Mouse (Mus musculus) embryo, embryonic 11.5 days (tissue): ENCODE data around the gene Atg10.

Experiments
- DNase-seq: peaks from one replicate; pipeline ENCODE4 v3.0.0-alpha.2; 2012; ENCODE audit warnings: low read depth, low spot score

Gene Atg10

DNA sequence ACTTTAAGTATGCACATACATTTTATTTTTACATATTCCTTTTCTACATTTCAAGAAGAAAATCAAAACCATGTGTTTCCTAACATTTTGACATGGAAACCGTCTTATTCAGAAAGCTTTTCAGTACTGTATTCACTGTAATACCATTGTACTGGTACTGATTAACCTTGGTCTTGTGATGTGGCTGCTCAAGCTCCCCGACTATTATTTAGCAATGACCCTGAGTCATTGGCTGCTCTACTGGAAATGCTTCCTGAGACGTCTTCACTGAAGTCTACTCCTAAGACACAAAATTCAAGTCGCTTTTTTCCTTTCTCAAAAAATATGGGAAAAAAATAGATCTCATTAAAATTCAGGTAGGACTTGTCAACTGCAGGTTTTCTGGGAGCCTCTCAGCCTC, 105.6 kb downstream of the Atg10 start:
- no peak for DNase-seq

DNA sequence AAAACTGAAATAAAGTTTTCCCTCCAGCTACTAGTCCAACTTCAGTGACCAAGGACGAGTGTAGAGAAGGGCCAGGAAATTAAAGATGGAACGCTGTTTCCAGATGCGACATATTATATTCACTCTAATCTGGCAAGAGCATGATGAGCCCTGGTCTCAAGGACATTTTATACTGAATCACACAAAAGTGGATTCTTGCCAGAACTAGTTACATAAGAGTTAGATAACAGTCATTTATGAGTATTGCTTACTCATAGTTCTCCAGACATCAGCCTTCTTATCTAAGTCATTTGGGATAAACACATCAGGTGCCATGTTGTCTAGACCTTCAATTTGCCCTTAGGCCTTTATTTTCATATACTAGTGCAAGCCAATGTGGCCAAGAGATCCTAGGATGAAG, 108.9 kb downstream of the Atg10 start:
- no peak for DNase-seq

DNA sequence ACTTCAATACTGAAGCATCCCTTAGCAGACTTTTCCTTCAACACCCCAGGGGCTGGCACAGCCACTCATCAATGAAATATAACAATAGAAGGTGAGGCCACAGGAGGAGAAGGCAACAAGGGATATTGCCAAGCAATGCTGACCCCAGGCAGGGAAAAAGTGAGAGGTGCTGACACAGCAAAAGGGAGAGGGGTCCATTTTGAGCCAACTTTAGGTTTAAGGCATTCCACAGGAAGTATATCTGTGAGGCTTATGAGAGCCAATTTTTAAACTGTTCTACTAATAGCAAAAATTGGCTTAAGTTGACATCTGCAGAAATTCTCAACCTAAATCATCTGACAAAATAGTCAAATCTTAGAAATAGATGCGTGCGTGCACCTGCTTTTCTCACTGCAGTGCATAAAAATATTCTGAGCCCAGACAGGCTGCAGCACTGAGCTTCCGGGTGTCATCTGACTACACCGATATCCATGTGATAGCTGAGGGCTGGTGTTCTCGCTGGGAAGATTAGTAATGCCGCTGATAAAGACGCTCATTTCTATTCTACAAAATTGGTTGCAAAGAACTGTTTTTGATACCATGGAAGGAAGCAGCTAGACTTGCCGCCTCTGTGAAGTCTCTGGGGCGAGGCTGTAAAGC, 116.3 kb downstream of the Atg10 start:
- DNase-seq, result no peak

DNA sequence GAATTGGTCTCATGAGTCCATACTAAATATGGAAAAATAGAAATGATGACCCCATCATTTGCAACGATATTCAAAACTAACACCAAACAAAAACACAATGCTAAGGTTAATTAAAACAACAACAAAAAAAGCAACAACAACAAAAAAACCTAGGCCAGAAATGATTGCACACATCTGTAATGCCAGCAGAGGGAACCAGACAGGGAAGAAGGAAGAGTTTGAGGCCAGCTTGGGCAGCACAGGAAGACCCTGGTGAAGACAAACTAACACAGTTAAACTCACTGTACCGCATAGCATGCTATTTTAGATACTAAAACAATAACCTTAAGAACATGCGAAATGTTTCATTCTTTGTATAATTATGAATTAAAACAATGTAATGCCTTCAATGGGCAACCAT, 121.5 kb downstream of the Atg10 start:
- no peak for DNase-seq

DNA sequence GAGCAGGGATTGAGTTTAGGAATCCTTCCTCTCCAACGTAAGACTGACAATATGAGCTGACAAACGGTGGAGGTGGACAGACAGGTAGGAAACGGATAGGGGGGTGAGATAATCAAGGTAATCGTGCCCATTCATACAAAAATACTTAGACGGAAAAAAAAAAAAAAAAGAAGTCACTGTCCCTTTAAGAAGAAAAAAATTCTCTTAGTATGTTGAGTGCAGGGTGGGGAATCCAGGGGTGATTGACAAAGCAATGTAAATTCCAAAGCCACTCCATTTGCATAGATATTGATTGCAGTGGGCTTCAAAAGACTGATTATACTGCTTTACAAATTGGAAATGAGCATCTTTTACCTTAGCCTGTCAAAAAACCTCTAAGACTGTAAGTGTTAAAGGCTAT, 123.4 kb downstream of the Atg10 start:
- no peak for DNase-seq

DNA sequence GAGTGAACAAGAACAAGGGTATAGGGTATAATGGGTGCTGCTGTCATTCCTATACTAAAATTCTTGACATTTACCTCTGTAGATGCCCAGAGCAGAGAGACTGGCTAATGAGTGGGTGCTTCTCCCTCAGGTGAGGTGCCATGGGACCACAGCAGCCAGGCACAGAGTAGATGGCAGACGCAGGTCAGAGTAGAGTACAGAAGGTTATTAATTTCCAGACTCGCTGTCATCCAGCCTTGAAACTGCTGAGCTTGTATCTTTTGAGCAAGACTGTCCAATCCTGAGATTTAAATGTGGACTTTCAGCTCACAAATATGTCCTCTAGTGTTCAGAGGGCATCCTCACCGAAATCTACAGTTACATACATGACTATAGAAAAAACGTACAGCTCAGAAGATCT, 128.9 kb downstream of the Atg10 start:
- no peak for DNase-seq

DNA sequence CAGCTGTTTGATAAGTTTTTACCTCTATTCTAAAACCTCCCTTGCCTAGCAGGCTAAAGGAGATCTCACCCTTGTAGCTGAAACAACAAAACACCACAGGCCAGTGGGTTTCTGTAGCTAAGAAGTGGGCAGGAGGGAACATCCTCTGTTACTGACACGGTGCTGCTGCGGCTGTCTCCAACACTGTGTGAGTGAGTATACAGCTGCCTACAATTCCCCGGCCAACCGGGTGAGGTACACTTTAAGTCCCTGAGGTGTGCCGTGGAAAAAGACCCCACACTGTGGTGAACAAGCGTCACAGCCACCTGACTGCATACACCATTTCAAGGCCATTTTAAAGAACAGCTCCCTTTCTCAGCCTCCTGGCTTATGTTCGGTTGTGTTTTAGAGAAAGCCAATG, 129.6 kb downstream of the Atg10 start:
- no peak for DNase-seq

DNA sequence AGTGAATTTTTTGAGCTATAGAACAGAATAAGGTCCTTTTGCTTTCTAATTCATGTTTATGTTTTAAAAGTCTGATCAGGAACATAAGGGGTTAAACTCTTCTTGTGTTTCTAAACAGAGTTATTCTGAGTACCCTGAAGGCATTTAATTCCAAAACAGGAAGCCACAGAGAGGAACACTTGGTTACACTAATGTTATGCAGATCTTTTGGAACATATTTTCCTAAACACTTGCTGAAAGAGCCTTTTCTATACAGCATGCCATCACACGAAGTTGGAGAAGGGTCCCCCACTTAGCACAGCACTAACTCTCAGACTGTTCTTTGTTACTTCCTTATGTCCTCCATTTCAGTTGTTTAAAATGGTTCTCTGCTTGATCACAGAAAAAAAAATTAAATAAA, 130.2 kb downstream of the Atg10 start:
- no peak for DNase-seq

DNA sequence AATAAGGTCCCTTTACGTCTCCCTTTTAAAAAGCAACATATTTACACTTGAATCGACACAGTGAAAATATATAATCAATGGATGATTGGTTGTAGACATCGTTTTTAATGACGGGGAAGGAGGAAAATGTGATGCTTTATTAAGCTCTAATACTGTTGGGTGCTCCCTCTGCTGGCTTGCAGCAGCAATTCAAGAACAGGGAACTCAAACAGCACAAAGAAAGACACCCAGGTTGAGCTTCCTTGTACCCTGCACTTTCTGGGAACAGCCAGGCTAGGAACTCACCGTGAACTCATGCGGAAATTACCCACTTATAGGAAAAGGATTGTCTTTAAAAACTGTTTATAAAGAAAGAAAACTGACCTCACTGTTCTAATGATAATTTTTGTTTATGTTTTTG, 130.6 kb downstream of the Atg10 start:
- DNase-seq, result peak; percentile 27

DNA sequence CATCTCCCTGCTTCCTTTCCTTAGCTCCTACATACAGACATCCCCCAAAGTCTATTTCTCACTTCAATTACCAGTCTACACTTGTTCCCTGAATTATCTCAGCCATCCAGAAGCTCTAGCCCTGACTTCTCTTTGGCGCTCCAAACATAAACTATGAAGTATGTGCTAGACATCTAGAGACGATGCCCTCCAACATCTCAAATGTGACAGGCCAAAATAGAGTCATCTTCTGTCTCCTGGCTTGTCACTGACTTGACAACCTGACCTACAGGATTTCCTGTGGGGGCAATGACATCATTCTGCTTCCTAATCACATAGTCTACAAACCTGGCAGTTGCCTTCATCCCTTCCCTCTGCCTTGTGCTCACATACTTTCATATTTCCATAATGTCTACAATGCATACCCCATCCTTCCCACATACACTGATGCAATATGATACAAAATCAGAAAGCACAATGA, 132.0 kb downstream of the Atg10 start:
- DNase-seq, result no peak

DNA sequence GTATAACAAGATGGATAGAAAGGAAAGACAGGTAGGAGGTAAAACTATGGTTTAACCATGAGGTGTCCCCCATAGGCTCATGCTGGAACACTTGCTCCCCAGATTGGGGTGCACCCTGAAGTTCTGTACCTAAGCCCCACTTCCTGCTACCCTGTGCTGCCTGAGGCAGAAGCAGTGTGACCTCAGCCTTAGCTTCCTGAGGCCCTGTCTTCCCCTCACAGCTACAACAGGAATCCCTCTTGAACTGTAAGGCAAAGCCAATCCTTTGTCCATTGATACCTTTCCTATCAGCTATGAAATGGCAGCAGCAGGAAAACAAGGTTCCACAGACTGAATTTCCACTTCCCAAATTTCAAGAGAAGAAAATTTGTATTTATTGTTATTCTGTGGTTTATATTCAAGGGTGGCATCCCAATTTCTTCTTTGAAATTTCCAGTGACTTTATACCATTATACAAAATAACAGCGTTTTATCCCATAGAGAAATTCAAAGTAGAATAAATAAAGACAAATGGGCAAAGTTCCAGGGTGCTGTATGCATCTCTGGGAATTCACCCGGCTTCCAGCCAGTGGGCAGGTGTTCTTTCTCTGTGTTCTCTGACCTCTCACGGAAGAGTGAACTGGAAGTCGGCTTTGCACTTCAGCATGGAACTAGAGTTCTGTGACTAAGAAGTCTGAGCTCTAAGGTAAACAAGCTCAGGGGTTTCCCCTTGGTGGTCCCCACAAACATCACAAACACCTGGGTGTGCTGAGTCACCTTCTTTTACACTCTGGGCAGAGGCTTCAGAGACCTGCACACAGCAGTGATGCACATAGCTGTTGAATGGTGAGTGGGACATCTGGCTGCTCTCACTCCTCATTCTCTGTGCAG, 132.7 kb downstream of the Atg10 start:
- DNase-seq, result no peak

DNA sequence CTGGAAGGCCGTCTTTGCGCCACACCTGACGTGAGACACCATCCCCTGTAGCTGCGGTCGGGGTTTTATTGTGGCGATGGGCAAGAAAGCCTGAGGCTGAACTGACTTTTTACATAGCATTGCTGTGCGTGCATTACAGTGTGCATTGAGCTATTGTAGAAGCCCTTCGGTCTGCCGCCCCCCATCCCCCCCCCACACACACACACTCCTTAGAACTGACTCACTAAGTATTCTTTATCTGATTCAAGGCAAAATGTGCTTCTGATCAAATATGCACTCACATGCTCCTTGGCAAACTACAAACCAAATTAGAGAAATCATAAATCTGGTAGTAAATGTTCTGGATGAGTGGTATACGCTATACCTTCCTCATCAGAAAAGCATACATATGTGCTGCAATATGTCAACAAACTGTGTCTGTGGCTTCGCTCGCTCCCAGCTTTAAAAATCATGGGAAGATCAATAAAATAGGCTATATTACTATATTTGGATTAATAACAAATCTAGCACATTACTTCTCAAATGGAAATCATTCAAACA, 137.3 kb downstream of the Atg10 start:
- DNase-seq, result no peak

DNA sequence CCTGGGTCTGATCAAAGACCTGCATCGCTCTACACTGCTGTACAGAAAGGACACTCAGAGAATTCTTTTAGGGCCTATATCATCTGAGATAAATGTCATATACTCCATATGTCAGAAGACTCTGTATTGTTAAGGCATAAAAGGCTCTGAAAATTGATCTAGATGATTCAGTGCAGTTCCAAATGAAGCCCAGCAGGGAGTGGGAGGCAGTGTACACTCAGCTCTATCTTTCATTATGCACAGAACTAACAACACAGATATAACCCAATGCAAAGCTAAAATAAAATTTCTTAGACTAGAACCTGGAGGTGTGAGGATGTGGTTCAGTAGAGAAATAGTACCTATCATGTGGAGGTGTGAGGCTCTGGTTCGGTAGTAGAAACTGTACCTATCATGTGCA, 151.4 kb downstream of the Atg10 start:
- no peak for DNase-seq

DNA sequence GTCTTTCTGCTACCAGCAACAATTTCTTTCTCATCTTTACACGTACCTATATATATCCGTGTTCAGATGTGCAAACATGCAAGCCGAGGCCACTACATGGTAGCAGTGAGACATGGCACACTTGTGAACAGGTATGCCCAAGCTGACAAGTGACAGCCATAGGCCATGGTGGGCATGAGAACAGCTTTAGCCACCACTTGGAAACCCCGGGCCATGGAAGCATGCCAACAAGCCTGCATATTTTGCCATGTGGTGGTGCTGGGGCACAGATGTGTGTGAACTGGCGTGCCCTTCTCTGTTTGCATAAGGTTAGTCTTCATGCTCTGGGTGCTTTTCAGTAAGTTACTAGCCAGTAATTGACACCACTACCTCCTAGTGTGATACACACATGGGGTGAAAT, 162.9 kb downstream of the Atg10 start:
- no peak for DNase-seq

DNA sequence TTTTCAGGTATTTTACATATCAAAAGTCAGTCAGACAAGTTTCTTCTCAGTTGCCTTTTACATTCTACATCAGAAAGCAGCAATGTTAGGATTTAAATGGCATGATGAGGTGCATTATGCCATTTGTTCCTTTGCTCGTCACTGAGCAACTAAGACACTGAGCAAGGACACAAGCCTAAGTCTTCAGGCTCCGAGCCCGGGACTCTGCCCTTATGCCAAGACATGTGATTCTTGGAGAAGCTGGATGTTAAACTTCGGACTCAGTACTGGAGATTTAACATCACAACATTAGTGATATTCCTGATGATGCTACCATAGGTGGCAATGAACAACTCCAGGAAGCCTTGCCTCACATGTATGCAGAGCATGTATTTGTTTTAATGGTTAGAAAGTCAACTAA, 175.6 kb downstream of the Atg10 start:
- DNase-seq, result no peak

DNA sequence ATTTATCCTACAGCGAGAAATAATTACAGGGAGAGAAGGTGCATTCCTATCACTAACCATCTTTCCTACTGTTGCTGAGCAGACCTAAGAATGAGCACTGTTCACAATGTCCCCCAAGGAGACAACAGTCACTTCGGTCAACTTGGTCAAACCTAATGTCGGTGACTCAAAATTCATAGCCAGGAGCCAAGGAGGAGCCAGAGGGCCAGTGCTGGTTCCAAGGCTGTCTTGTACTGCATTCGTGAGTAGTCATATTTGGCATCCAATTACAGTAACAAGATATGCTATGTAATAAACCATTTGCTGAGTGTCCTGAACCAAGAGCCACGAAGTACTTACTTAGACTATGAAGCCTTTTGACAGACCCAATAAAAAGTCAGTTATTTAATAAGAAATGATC, 176.9 kb downstream of the Atg10 start:
- DNase-seq, result no peak

DNA sequence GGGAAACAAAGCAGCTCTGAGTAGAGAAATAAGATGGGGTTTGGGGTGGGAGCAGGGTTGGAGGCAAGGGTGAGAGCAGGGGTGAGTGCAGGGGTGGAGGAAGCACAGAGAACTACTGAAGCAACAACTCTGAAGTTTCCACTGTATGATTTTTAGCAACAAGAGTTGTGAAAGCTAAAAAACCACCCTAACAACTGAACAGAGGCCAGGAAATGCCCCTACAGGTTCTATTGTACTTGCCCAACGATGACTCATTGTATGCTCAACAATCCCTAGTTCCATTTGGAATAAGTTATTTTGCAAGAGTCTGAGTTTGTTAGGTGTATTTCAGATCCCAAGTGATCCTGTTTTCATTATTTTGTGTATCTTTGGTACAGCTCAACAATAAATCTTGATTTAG, 182.5 kb downstream of the Atg10 start:
- no peak for DNase-seq

DNA sequence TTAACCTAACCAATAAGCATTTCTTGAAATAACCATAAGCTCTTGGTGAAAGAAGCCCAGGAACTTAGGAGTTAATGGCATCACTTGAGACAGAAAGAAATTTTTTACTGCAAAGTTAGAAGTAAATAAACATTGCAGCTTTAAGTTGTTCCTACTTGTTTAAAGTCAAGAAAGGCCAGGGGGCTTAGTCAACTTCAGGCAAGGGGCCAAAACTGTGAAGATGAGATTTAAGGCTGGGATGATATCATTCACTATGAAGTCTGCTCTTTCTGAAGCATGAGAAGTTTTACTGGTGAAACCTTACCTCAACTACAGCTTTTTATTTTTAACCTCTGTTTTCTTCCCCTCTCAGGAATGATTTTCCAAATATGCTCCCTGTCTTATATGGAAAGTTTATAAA, 183.3 kb downstream of the Atg10 start:
- DNase-seq, result no peak

DNA sequence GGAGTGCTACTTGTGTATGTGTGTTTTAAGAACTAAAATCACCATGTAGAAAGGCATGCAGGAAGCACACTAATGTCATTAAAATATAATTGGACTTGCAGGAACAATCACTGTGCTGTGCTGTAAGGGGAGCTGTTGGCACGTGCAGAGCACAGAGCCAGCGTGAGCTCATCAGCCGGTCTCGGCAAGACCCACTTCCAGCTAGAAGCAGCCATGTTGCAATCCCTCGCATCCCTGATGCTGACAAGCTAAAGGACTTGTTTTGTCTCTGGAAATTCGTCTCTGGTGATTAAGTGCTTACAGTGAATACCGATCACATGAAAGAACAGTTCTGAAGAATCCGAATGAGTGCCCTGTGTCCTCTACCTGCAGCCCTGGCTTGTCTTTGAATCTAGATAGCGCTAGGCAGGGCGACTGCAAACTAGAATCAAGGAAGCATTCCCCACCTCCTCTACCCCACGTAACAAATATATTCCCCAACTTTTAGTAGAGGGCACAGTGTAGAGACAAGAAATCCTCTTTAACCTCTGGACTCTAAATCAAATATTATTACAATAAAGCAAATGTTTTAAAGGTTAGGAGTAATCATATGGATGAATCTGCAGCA, 184.5 kb downstream of the Atg10 start:
- no peak for DNase-seq

DNA sequence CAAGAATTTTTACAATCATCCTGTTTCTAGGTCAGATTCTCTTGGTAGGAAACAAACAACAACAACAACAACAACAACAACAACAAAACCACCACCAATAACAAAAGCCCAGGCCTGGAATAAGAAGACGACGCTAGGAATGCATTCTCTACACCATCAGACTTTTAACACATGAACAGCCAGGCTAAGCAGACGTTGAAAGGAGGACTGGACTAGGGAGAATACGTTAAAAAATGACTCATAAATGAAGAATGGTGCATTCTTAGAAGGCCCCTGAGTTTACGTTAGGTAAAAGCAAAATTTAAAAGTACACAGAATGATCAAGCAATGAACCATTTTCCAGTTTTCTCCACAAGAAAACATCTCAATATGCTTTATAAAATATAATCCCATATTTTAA, 185.1 kb downstream of the Atg10 start:
- no peak for DNase-seq

DNA sequence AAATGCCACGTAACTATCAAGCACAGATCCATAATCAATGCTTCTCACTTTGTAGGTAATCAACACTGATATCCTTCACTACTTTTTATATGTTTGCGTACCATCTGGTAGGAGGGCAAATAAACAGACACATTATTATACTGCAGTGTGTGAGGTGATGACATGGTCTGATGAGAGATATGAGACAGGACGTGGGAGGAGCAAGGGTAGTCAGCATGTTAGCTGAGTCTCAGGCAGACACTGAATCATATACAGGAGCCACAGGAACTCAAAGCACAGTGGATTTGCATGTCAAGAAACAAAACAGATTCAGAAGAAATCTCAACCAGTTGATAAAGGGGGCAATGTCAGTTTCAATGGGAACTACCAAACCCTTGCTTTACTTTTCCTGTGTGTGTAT, 185.7 kb downstream of the Atg10 start:
- no peak for DNase-seq

DNA sequence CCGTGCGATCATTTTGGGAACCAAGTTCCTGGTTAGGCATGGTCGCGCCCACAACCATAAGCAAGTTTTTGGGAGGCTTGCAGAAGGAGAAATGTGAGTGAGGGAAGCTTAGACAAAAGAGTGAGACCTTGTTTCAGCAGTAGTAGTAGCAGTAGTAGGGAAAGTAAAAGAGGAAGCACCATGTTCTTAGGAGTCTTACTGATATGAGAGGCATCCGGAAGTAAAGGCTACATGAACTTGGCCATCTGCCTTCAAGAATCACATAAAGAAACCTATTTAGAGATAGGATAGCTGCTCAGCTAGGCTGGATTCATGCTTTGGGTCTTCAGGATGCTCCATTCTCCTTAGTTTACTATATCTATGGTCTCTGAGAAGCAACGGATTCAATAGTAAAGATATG, 186.4 kb downstream of the Atg10 start:
- DNase-seq, result no peak

DNA sequence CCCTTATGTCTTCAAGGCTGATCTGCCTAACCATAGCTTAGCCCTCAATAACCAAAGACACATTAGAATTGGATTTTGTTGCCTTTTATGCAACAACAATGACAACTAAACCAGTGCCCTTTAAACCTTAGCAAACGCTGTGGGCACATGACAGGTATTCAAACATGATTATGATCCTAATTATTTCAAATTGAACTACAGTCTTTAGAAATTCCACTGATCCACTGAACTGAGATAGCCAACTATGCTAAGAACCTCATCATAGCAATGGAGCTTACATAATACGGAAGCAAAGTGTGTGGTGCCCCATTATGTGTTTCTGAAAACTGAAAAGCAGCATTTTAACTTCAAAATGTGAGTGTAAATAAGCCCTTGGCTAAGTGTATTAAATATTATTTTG, 191.9 kb downstream of the Atg10 start:
- no peak for DNase-seq
